Mouse (Mus musculus): ENCODE data around the gene Slc16a11. TPM values are rescaled to one million over a fixed set of nuclear protein-coding genes. Genes with fewer than 3 reads are reported as not detected.

Slc16a11 gene
- polyA plus RNA-seq, 1 experiment = 17.4 TPM

- Histone ChIP-seq H3K4me3 (no peak overlapping the region), H3K27me3 (ENCODE audit: control insufficient read depth, insufficient read depth, insufficient read length) (no peaks in the 10 kb centered on the region), H3K36me3 (ENCODE audit: control insufficient read depth, insufficient read depth) (no peaks in the 10 kb centered on the region), H3K79me2 (ENCODE audit: control insufficient read depth, insufficient read depth) (peaks cover 8% of the 10 kb centered on the region), H3K4me2 (ENCODE audit: low read depth) (peak overlapping the region; percentile 69), H3ac (ENCODE audit: control insufficient read depth, insufficient read length) (no peak overlapping the region)
- TF ChIP-seq TCF12 (IDR thresholded peaks at IDR 0.05; ENCODE audit: insufficient read depth, poor library complexity, severe bottlenecking) (no peak), TCF3 (IDR thresholded peaks at IDR 0.05; ENCODE audit: insufficient read length, low read depth) (no peak), CEBPB (IDR thresholded peaks at IDR 0.05; ENCODE audit: insufficient read depth, poor library complexity, severe bottlenecking) (no peak)
These were observed 14.6 kb downstream of the Slc16a11 start for GRCm38 (mm10) chr11:70227126-70227525.

- TF ChIP-seq CEBPB (IDR thresholded peaks at IDR 0.05; ENCODE audit: insufficient read depth, poor library complexity, severe bottlenecking) (no peak), TCF3 (IDR thresholded peaks at IDR 0.05; ENCODE audit: insufficient read length, low read depth) (no peak), SRF (IDR thresholded peaks at IDR 0.05; ENCODE audit: control insufficient read depth, insufficient read length, low read depth) (no peak), POLR2AphosphoS2 (IDR thresholded peaks at IDR 0.05; ENCODE audit: insufficient read length, low read depth) (no peak), TCF12 (IDR thresholded peaks at IDR 0.05; ENCODE audit: insufficient read depth, poor library complexity, severe bottlenecking) (no peak), MAX (IDR thresholded peaks at IDR 0.05; ENCODE audit: low read depth) (no peak), MYOG (IDR thresholded peaks at IDR 0.05; ENCODE audit: control insufficient read depth in 1 of 3, insufficient read depth in 1 of 3, insufficient read length in 2 of 3, low read depth in 2 of 3) (no peak), REST (IDR thresholded peaks at IDR 0.05; ENCODE audit: insufficient read depth, insufficient read length) (no peak), USF1 (IDR thresholded peaks at IDR 0.05; ENCODE audit: low read depth) (no peak), MYOD1 (IDR thresholded peaks at IDR 0.05; ENCODE audit: control insufficient read depth in 1 of 3, insufficient read length in 2 of 3, low read depth in 2 of 3) (no peak), E2F4 (IDR thresholded peaks at IDR 0.05; ENCODE audit: insufficient read depth) (no peak), POLR2A (IDR thresholded peaks at IDR 0.05; ENCODE audit: insufficient read length, low read depth) (no peak)
- Histone ChIP-seq H3K4me2 (ENCODE audit: low read depth) (peak overlapping the region; percentile 69), H3ac (ENCODE audit: control insufficient read depth, insufficient read length) (no peak overlapping the region), H3K27me3 (ENCODE audit: control insufficient read depth, insufficient read depth, insufficient read length) (no peaks in the 10 kb centered on the region), H3K36me3 (ENCODE audit: control insufficient read depth, insufficient read depth) (no peaks in the 10 kb centered on the region), H3K4me3 (peak overlapping the region; percentile 31), H3K79me2 (ENCODE audit: control insufficient read depth, insufficient read depth) (peaks cover 8% of the 10 kb centered on the region)
These were observed 15.2 kb downstream of the Slc16a11 start for GRCm38 (mm10) chr11:70227661-70228245.

- TF ChIP-seq POLR2AphosphoS2 (IDR thresholded peaks at IDR 0.05; ENCODE audit: insufficient read length, low read depth) (peak; percentile 41), E2F4 (IDR thresholded peaks at IDR 0.05; ENCODE audit: insufficient read depth) (peak; percentile 14), MYOD1 (IDR thresholded peaks at IDR 0.05; ENCODE audit: control insufficient read depth in 1 of 3, insufficient read length in 2 of 3, low read depth in 2 of 3) (no peak), POLR2A (IDR thresholded peaks at IDR 0.05; ENCODE audit: insufficient read length, low read depth) (peak; percentile 66)
- Histone ChIP-seq H3K27me3 (ENCODE audit: control insufficient read depth, insufficient read depth, insufficient read length) (no peaks in the 10 kb centered on the region), H3K4me2 (ENCODE audit: low read depth) (peak overlapping the region; percentile 69), H3K4me3 (peak overlapping the region; percentile 31), H3ac (ENCODE audit: control insufficient read depth, insufficient read length) (no peak overlapping the region), H3K36me3 (ENCODE audit: control insufficient read depth, insufficient read depth) (no peaks in the 10 kb centered on the region), H3K79me2 (ENCODE audit: control insufficient read depth, insufficient read depth) (peaks cover 8% of the 10 kb centered on the region)
These were observed 16.3 kb downstream of the Slc16a11 start for GRCm38 (mm10) chr11:70228828-70229227.

DNA sequence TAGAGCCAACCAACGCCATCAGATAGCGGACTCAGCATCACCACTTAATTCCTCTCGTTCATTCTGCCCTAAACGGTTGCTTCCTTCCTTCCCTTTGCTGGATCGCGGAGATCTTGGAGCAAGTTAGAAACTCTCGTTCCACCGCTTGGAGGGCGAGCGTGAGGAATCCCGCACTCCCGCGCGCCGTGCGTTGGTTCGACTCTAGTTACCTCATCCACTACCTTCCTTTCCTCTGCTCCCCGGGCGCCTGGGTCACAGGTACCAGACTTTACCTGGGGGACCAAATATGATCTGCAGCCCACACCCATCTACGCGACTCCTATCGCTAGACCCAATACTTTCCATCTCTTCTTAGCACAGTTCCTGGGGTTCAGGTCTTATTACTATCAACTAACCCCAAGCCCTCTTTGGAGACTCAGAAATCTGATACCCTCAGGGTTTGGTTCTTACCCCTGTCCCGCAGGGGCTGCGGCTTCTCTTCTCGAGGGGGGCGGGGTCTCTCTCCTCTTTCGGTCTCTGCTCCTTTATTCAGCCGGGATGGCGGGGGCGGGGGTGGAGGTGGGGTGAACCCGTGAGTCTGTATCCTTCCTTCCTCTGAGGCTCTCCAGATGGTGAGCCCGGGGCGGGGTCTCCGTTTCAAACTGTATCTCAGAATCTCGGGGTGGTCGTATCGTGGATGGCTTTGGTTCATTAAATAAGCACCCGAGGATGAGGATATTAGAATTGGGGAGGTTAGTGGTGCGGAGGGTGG is 16.9 kb downstream of the Slc16a11 start, which contains the start of gene Bcl6b:
Gene Bcl6b, minus strand, starts transcription at position 539 of the 751 bp plus-strand sequence.
- peaks cover 8% of the 10 kb centered on the region for H3K79me2 ChIP-seq (ENCODE audit: control insufficient read depth, insufficient read depth)
- H3ac ChIP-seq (ENCODE audit: control insufficient read depth, insufficient read length) = no peak within 1 kb of the TSS
- no peaks in the 10 kb centered on the region for H3K27me3 ChIP-seq (ENCODE audit: control insufficient read depth, insufficient read depth, insufficient read length)
- H3K4me2 ChIP-seq (ENCODE audit: low read depth) = peak within 1 kb of the TSS; percentile 81
- TF ChIP-seq REST (IDR thresholded peaks at IDR 0.05; ENCODE audit: insufficient read depth, insufficient read length) (no peak), SRF (IDR thresholded peaks at IDR 0.05; ENCODE audit: control insufficient read depth, insufficient read length, low read depth) (no peak), USF1 (IDR thresholded peaks at IDR 0.05; ENCODE audit: low read depth) (no peak), E2F4 (IDR thresholded peaks at IDR 0.05; ENCODE audit: insufficient read depth) (no peak), POLR2AphosphoS2 (IDR thresholded peaks at IDR 0.05; ENCODE audit: insufficient read length, low read depth) (no peak), TCF3 (IDR thresholded peaks at IDR 0.05; ENCODE audit: insufficient read length, low read depth) (no peak), MAX (IDR thresholded peaks at IDR 0.05; ENCODE audit: low read depth) (no peak), POLR2A (IDR thresholded peaks at IDR 0.05; ENCODE audit: insufficient read length, low read depth) (no peak), TCF12 (IDR thresholded peaks at IDR 0.05; ENCODE audit: insufficient read depth, poor library complexity, severe bottlenecking) (no peak), MYOD1 (IDR thresholded peaks at IDR 0.05; ENCODE audit: control insufficient read depth in 1 of 3, insufficient read length in 2 of 3, low read depth in 2 of 3) (no peak), CEBPB (IDR thresholded peaks at IDR 0.05; ENCODE audit: insufficient read depth, poor library complexity, severe bottlenecking) (no peak), MYOG (IDR thresholded peaks at IDR 0.05; ENCODE audit: control insufficient read depth in 1 of 3, insufficient read depth in 1 of 3, insufficient read length in 2 of 3, low read depth in 2 of 3) (no peak)
- H3K36me3 ChIP-seq (ENCODE audit: control insufficient read depth, insufficient read depth) = no peaks in the 10 kb centered on the region
- H3K4me3 ChIP-seq = peak within 1 kb of the TSS; percentile 31
